Mouse (Mus musculus): ENCODE data around the gene Tmem44.
A peak's percentile ranks its signal among the peaks of the same experiment; 100 is the strongest.

Gene Tmem44

DNA sequence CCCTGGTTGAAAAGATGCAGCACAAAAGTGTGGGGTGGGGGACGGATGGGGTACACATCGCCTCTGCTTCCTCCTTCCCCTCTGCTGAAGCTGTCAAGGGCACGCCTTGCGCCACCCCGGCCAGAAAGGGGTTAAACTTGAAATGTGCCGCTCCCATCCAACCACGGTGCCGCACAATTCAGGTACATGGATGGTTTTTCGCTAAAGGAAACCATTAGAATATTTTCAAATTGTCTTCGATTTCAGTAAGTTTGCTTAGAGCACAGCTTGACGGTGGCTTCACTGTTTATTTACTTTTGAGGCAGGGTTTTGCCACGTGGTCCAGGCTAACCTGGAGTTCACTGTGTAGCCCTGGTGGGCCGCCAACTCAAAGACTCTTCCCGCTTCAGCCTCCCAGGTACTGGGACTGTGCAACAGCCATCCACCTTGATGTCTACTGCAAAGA, at the start of gene Tmem44:
Gene Tmem44, minus strand, starts transcription at position 95 of the 445 bp plus-strand sequence.
- no peak for DNase-seq (ENCODE audit: low read depth, low spot score)

DNA sequence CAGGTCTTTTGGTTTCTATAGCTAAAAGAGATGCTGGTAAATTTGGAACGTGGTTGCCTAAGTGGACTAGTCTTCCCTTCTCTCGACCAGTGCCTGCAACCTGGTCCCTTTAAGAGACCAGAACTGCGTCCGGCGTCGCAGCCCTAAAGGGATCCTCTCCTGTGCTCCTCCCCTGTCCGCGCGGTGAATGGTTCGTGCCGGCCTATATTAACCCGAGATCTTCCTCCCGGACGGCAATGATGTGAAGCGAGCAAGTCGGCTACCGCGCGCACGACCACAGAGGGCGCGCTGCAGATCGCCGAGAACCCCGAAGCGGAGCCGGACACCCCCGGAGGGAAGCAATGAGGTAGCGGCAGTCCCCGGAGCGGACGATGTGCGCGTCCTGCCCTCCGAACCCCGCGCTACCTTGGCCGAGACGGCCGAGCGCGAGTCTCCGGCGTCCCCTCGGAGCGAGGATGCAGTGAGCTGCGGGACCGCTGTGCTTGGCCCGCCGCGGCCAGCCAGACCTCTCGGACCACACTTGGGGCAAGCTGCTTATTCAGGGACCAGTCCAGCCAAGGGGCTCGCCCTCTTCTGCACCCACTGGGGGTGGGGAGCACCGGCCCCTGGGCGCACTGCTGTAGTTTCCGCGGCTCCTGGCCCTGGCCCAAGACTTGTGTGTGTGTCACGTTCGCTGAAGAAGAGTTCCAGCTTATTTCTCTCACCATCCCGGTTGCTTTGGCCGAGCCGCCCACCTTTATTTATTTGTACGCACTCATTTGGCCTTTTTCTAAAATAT, 49.0 kb upstream of the Tmem44 start, which contains the start of gene Fam43a:
Gene Fam43a, plus strand, starts transcription at position 233 of the 778 bp plus-strand sequence.
- DNase-seq (ENCODE audit: low read depth, low spot score), result peak; percentile 81

DNA sequence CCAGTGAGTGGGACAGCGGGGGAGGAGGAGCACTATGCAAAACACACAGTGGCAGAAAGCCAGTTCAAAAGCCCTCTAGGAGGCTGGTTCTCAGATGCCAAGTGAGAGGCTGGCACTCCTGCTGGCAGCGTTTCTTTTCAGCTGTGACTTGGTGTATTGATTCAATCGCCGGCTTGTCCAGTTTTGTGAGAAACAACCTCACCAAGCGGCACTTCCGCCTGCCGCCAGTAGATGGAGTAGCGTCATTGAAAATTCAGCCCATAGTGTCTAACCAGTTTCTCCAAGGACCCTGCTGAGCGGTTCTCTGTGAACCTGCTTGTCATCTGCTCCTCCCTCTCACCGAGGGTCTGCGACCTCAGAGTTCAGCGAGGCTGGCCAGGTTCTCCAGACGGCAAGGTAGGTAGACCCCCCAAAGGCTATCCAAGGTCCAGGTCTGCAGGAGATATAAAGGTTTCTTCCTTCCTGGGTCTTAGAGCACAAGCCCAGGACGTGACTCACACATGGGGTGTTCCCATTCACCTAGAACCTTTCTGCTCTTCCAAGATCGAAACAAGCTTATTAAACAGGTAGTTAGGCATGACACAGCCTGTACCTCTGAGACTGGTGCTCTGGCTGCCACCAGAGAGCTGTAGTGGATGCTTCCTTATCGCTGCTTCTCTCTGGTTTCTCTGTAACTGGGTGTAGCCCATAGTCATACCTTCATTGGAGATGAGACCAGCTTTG, 46.5 kb upstream of the Tmem44 start:
- DNase-seq (ENCODE audit: low read depth, low spot score), result peak; percentile 82

GRCm38 (mm10) chr16:30595835-30596557, 45.4 kb upstream of the Tmem44 start:
- DNase-seq (ENCODE audit: low read depth, low spot score), result no peak

DNA sequence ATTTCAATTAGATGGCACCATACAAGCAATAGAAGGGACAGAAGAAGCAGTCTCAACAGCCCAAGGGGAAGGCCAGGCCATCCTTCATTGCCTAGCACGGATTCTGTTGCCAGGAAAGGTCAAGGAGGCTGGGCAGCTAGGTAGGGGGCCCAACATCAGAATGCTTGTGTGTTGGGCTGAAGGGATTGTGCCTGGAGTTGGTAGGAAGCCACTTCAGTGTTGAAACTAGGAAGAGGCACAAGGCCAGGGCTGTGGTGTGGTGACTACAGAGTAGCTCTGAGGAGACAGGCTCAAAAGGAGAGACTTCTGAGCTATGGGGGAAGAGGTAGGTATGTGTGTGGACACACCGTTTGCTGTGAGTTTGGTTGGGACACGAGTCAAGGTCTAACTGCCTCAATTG, 44.7 kb upstream of the Tmem44 start:
- no peak for DNase-seq (ENCODE audit: low read depth, low spot score)

GRCm38 (mm10) chr16:30591990-30592389, 41.3 kb upstream of the Tmem44 start:
- DNase-seq (ENCODE audit: low read depth, low spot score), result no peak

- no peak for DNase-seq (ENCODE audit: low read depth, low spot score)
Observed at GRCm38 (mm10) chr16:30590264-30591209, 39.9 kb upstream of the Tmem44 start.

DNA sequence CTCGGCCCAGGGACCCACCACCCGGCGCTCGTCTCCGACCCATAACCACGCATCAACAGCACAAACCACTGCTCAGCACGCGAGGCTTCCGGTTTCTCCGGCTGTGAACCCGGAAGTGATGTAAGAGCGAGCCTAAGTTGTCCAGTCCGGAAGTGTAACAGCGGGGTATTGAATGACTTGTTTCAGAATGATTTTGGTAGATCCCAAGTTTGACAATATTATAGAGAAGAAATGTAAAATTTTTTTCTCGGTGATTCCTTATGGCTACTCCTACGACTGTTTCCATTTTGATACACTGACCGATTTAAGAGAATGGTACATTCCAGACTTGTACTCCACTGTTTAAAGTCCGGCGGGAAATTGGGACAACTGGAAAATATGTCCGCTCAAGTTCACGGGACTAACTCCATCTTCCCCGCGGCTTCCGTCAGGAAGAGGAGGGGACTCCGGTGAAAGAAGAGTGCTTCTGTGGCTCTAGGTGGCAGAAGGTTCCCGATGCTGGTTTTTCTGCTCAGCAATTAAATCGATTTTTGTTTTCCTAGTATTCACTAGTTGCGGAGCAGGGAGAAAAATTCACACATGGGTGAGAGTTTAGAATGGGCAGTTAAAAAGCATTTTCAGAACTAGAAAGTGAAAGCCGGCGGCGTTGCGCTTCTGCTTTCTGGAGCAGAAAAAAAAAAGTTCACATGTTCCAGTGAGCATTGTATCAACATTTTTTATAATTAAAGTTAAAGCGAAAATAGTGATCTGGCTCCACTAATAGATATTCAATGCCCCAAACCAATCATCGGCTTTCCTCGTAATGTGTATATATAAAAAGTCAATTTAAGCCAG, 37.1 kb upstream of the Tmem44 start, which contains the start of gene Lsg1:
Gene Lsg1, minus strand, starts transcription at position 99 of the 834 bp plus-strand sequence.
- DNase-seq (ENCODE audit: low read depth, low spot score), result peak; percentile 89

- no peak for DNase-seq (ENCODE audit: low read depth, low spot score)
Observed at GRCm38 (mm10) chr16:30586935-30587493, 36.4 kb upstream of the Tmem44 start.

DNA sequence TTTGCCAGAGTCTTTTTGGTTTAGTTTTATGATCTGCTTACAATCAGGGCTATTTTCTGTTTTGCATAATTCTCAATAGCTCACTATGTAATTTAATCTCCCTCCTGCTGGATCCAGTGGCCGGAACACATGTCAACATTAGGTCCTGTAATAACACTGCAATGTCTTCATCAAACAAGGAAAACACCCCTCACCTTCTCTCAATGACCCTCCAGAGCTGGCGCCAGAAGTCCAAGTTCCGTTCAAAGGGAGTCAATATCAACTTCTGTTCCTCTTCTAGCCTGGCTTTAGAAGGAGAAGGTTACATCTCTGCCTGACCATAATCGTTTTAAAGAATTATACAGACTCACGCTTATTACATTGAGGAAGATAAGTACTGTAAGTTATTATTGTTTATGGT, 30.1 kb upstream of the Tmem44 start:
- DNase-seq (ENCODE audit: low read depth, low spot score), result no peak

- no peak for DNase-seq (ENCODE audit: low read depth, low spot score)
Observed at GRCm38 (mm10) chr16:30576392-30576791, 25.8 kb upstream of the Tmem44 start.

DNA sequence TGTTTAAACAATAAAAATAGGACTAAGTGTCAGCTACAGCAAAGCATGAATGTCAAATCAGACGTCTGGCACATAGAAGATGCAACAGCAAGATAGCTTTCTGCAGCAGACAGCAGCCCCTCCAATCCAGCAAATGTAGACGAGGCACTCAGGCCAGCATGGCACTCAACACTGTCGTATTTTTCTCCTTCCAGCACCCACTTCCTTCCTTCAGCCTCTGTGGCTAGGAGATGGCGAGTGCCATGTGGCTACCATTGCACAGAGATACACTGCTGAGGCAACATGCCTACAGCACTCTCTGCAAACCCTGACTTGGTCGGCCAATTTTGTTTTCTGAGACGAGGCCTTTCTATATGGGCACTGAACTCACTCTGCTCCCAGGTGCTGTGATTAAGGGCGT, 25.2 kb upstream of the Tmem44 start:
- DNase-seq (ENCODE audit: low read depth, low spot score), result no peak

GRCm38 (mm10) chr16:30572239-30572638, 21.6 kb upstream of the Tmem44 start:
- no peak for DNase-seq (ENCODE audit: low read depth, low spot score)

GRCm38 (mm10) chr16:30571378-30571777, 20.7 kb upstream of the Tmem44 start:
- no peak for DNase-seq (ENCODE audit: low read depth, low spot score)

DNA sequence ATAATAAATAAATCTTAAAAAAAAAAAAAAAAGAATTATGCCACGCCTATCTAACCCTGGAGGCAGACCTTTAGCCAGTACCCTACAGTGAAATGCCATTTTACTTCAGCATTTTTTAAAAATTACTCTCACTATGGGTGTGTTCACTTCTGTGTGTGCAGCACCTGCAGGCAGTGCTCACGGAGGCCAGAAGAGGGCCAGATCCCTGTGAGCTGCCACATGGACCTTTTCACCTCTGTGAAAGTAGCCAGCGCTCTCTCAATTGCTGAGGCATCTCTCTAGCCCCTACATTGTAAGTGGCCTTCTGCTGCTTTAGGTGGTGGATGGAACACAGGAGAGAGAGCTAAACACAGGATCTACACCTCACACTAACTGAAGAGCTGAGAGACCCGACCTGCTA, 19.5 kb upstream of the Tmem44 start:
- DNase-seq (ENCODE audit: low read depth, low spot score), result no peak

- no peak for DNase-seq (ENCODE audit: low read depth, low spot score)
Observed at GRCm38 (mm10) chr16:30565631-30566030, 15.0 kb upstream of the Tmem44 start.

DNA sequence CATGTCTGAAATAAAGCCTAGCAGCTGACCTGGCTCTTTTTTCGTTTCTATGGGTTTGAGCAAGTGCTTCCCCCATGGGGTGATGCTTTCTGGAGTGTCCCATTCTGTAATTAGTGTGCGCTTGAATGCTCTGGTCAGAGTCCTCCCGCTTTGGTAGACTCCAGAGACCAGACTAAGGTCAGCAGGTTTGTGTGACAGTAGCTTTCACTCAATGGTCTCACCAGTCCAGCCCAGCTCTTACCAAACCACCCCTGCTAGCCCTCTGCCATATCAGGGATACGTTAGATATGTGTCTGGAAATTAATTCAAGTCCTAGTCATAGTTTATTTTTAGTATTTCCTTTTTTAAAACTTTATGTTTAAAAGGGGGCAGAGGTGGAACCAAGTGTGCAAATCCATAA, 10.0 kb upstream of the Tmem44 start:
- DNase-seq (ENCODE audit: low read depth, low spot score), result no peak

GRCm38 (mm10) chr16:30559312-30559992, 8.8 kb upstream of the Tmem44 start:
- no peak for DNase-seq (ENCODE audit: low read depth, low spot score)

GRCm38 (mm10) chr16:30554109-30554508, 3.5 kb upstream of the Tmem44 start:
- DNase-seq (ENCODE audit: low read depth, low spot score), result no peak
